Mouse (Mus musculus) hindbrain, embryonic 16.5 days (tissue): Measurements from ENCODE around the gene Nfil3. TPM values are rescaled to one million over a fixed set of nuclear protein-coding genes. Genes with fewer than 3 reads are reported as not detected.

Source experiments
- ATAC-seq: fragments of 200-750 bp; cut with Nextera tagmentation; 2 replicates; pipeline ENCODE4 v1.8.0; 2017; ENCODE audit warnings: moderate TSS enrichment, moderate library complexity
- H3K27ac ChIP-seq: fragments of 300-500 bp; sonication (generic); 2 replicates; pipeline ENCODE4 v1.5.1; 2014; ENCODE audit warnings: low read depth, mild to moderate bottlenecking, control low read depth, low read length, moderate library complexity
- H3K27me3 ChIP-seq: fragments of 300-500 bp; sonication (generic); replicated peaks from 2 replicates; pipeline ENCODE4 v1.6.1; 2014; ENCODE audit warnings: low read length; ENCODE audit not compliant: control insufficient read depth, insufficient read depth
- H3K36me3 ChIP-seq: fragments of 300-500 bp; sonication (generic); 2 replicates; pipeline ENCODE4 v1.6.1; 2014; ENCODE audit warnings: mild to moderate bottlenecking, low read length, moderate library complexity, mixed read lengths; ENCODE audit not compliant: control insufficient read depth, insufficient read depth
- H3K4me1 ChIP-seq: fragments of 300-500 bp; sonication (generic); 2 replicates; pipeline ENCODE4 v1.6.1; 2014; ENCODE audit warnings: low read depth, low read length; ENCODE audit not compliant: control insufficient read depth, insufficient read depth
- H3K4me2 ChIP-seq: fragments of 300-500 bp; sonication (generic); 2 replicates; pipeline ENCODE4 v1.6.1; 2014; ENCODE audit warnings: mild to moderate bottlenecking, low read length, control low read depth, moderate library complexity
- H3K4me3 ChIP-seq: fragments of 300-500 bp; sonication (generic); 2 replicates; pipeline ENCODE4 v1.5.1; 2014; ENCODE audit warnings: mild to moderate bottlenecking, low read length, control low read depth, moderate library complexity
- H3K9ac ChIP-seq: fragments of 300-500 bp; sonication (generic); 2 replicates; pipeline ENCODE4 v1.6.1; 2014; ENCODE audit warnings: low read depth, mild to moderate bottlenecking, control low read depth, low read length, moderate library complexity
- H3K9me3 ChIP-seq: fragments of 300-500 bp; sonication (generic); 2 replicates; pipeline ENCODE4 v1.6.1; 2014; ENCODE audit warnings: mild to moderate bottlenecking, low read length, moderate library complexity; ENCODE audit not compliant: control insufficient read depth
- WGBS: fragments of 180-500 bp; shearing (Covaris S2); extraction: QIAGEN DNeasy Blood & Tissue Kit; methylation state at CpG from one replicate; pipeline ENCODE4 v1.1.7; 2014; 5-methylcytosine and 5-hydroxymethylcytosine counted together
- polyA plus RNA-seq: library from polyadenylated mRNA; unstranded; fragments of >200 nt; fragmentation: Nextera tagmentation; extraction: Ambion mirVana; gene quantifications from 2 replicates; pipeline ENCODE4 v1.2.1, GENCODE M21; 2015

Gene Nfil3
- polyA plus RNA-seq = 44.8 and 46.0 TPM in 2 replicates

- peak within 1 kb of the TSS; percentile 93 for H3K9ac ChIP-seq
- peak; percentile 91 for ATAC-seq
- peak within 1 kb of the TSS; percentile 99 for H3K27ac ChIP-seq
- H3K4me3 ChIP-seq = peak within 1 kb of the TSS; percentile 93
- under 1% methylated on average over 31 of the region's 79 CpGs for WGBS
- H3K27me3 ChIP-seq = no peaks in the 10 kb centered on the region
- H3K36me3 ChIP-seq = no peaks in the 10 kb centered on the region
- H3K4me2 ChIP-seq = peak within 1 kb of the TSS; percentile 95
- peaks cover 22% of the 10 kb centered on the region for H3K4me1 ChIP-seq
- no peaks in the 10 kb centered on the region for H3K9me3 ChIP-seq
These were observed at the start of gene Nfil3 for GRCm38 (mm10) chr13:52980951-52981421. Gene Nfil3 (minus strand): TSS chr13:52981073.

GRCm38 (mm10) chr13:53024285-53024684 lies 43.4 kb upstream of the Nfil3 start:
- Histone ChIP-seq H3K27ac (no peak overlapping the region), H3K27me3 (no peaks in the 10 kb centered on the region), H3K36me3 (no peaks in the 10 kb centered on the region), H3K4me2 (no peak overlapping the region), H3K9ac (no peak overlapping the region), H3K4me3 (no peak overlapping the region), H3K9me3 (no peaks in the 10 kb centered on the region), H3K4me1 (no peaks in the 10 kb centered on the region)
- WGBS = 50% methylated on average over 6 of the region's 6 CpGs
- no peak for ATAC-seq

- WGBS = 63% methylated on average over 3 of the region's 3 CpGs
- no peak overlapping the region for H3K27ac ChIP-seq
- no peak overlapping the region for H3K4me2 ChIP-seq
- no peaks in the 10 kb centered on the region for H3K4me1 ChIP-seq
- no peak overlapping the region for H3K9ac ChIP-seq
- H3K27me3 ChIP-seq = no peaks in the 10 kb centered on the region
- no peak overlapping the region for H3K4me3 ChIP-seq
- no peak for ATAC-seq
- no peaks in the 10 kb centered on the region for H3K36me3 ChIP-seq
- H3K9me3 ChIP-seq = no peaks in the 10 kb centered on the region
These were observed 39.4 kb upstream of the Nfil3 start for GRCm38 (mm10) chr13:53020282-53020681.

- Histone ChIP-seq H3K36me3 (no peaks in the 10 kb centered on the region), H3K9ac (no peak overlapping the region), H3K27ac (no peak overlapping the region), H3K4me1 (no peaks in the 10 kb centered on the region), H3K4me3 (no peak overlapping the region), H3K9me3 (no peaks in the 10 kb centered on the region), H3K4me2 (no peak overlapping the region), H3K27me3 (no peaks in the 10 kb centered on the region)
- 76% methylated on average over 6 of the region's 9 CpGs for WGBS
- no peak for ATAC-seq
These were observed 38.7 kb upstream of the Nfil3 start for GRCm38 (mm10) chr13:53019532-53019931.

GRCm38 (mm10) chr13:53018976-53019375 lies 38.1 kb upstream of the Nfil3 start:
- Histone ChIP-seq H3K4me3 (no peak overlapping the region), H3K27ac (no peak overlapping the region), H3K36me3 (no peaks in the 10 kb centered on the region), H3K9ac (no peak overlapping the region), H3K4me2 (no peak overlapping the region), H3K9me3 (no peaks in the 10 kb centered on the region), H3K27me3 (no peaks in the 10 kb centered on the region), H3K4me1 (no peaks in the 10 kb centered on the region)
- no peak for ATAC-seq
- WGBS = 89% methylated on average over 6 of the region's 6 CpGs

- no peak overlapping the region for H3K9ac ChIP-seq
- no peaks in the 10 kb centered on the region for H3K27me3 ChIP-seq
- H3K4me2 ChIP-seq = no peak overlapping the region
- no peaks in the 10 kb centered on the region for H3K4me1 ChIP-seq
- no peak overlapping the region for H3K4me3 ChIP-seq
- H3K27ac ChIP-seq = no peak overlapping the region
- ATAC-seq = no peak
- H3K9me3 ChIP-seq = no peaks in the 10 kb centered on the region
- H3K36me3 ChIP-seq = no peaks in the 10 kb centered on the region
- WGBS = 68% methylated on average over 6 of the region's 6 CpGs
These were observed 37.1 kb upstream of the Nfil3 start for GRCm38 (mm10) chr13:53017983-53018382.

- no peak overlapping the region for H3K4me2 ChIP-seq
- no peak for ATAC-seq
- no peaks in the 10 kb centered on the region for H3K4me1 ChIP-seq
- no peak overlapping the region for H3K27ac ChIP-seq
- no peak overlapping the region for H3K4me3 ChIP-seq
- H3K9ac ChIP-seq = no peak overlapping the region
- H3K27me3 ChIP-seq = no peaks in the 10 kb centered on the region
- WGBS = 77% methylated on average over 6 of the region's 6 CpGs
- no peaks in the 10 kb centered on the region for H3K9me3 ChIP-seq
- no peaks in the 10 kb centered on the region for H3K36me3 ChIP-seq
These were observed 36.2 kb upstream of the Nfil3 start for GRCm38 (mm10) chr13:53017117-53017516.

GRCm38 (mm10) chr13:53011426-53011825 lies 30.6 kb upstream of the Nfil3 start:
- H3K4me1 ChIP-seq = peaks cover 6% of the 10 kb centered on the region; the same call in 1 of the 2 replicates
- 24% methylated on average over 12 of the region's 12 CpGs for WGBS
- no peaks in the 10 kb centered on the region for H3K9me3 ChIP-seq
- peak; percentile 85 for ATAC-seq
- H3K36me3 ChIP-seq = no peaks in the 10 kb centered on the region
- H3K27ac ChIP-seq = no peak overlapping the region
- no peak overlapping the region for H3K4me3 ChIP-seq
- no peak overlapping the region for H3K4me2 ChIP-seq
- H3K27me3 ChIP-seq = no peaks in the 10 kb centered on the region
- no peak overlapping the region for H3K9ac ChIP-seq

- no peak overlapping the region for H3K27ac ChIP-seq
- H3K4me1 ChIP-seq = peaks cover 6% of the 10 kb centered on the region; the same call in 1 of the 2 replicates
- H3K27me3 ChIP-seq = no peaks in the 10 kb centered on the region
- H3K9me3 ChIP-seq = no peaks in the 10 kb centered on the region
- 50% methylated on average over 7 of the region's 7 CpGs for WGBS
- H3K9ac ChIP-seq = no peak overlapping the region
- H3K36me3 ChIP-seq = no peaks in the 10 kb centered on the region
- ATAC-seq = peak; percentile 24; the same call in 1 of the 2 replicates
- no peak overlapping the region for H3K4me3 ChIP-seq
- no peak overlapping the region for H3K4me2 ChIP-seq
These were observed 27.8 kb upstream of the Nfil3 start for GRCm38 (mm10) chr13:53008489-53009184.
